Mouse (Mus musculus) CH12.LX (cell line): ENCODE measurements around the gene Spryd4. TPM values are rescaled to one million over a fixed set of nuclear protein-coding genes. Genes with fewer than 3 reads are reported as not detected.
"Not testable (repeated sequence)": the region's sequence is repeated elsewhere in the genome, so short reads cannot be mapped to it uniquely, and the experiment has no call there.

Experiments
- DNase-seq: peaks from one replicate; pipeline ENCODE4 v3.0.0-alpha.2; 2013; ENCODE audit errors: extremely low read depth
- H3K27ac ChIP-seq: 2 replicates; pipeline ENCODE4 v1.5.1; 2012; ENCODE audit warnings: low read depth, mild to moderate bottlenecking, control low read depth, moderate library complexity; ENCODE audit not compliant: insufficient read depth
- H3K27me3 ChIP-seq: replicated peaks from 2 replicates; pipeline ENCODE3; 2012; ENCODE audit warnings: inconsistent platforms
- H3K36me3 ChIP-seq, 2 experiments: replicated peaks in 1 of 2; 2 replicates each; pipeline versions ENCODE3 to v1.6.1; 2012; ENCODE audit warnings: inconsistent platforms in 1 of 2, low read length in 1 of 2, mild to moderate bottlenecking in 1 of 2, mixed read lengths in 1 of 2, moderate library complexity in 1 of 2; ENCODE audit not compliant: control insufficient read depth in 1 of 2, insufficient read depth in 1 of 2
- H3K4me1 ChIP-seq, 2 experiments: 2 replicates each; pipeline ENCODE4 v1.6.1; 2012; ENCODE audit warnings: inconsistent platforms in 1 of 2, moderate library complexity in 1 of 2; ENCODE audit not compliant: insufficient read depth in 2 of 2, control insufficient read depth in 1 of 2
- H3K4me2 ChIP-seq: 2 replicates; pipeline ENCODE4 v1.6.1; 2012; ENCODE audit warnings: low read depth, mild to moderate bottlenecking, control low read depth; ENCODE audit not compliant: poor library complexity, insufficient read depth, severe bottlenecking
- H3K4me3 ChIP-seq, 3 experiments: fragments of 150-350 bp in 1 of 3; sonication (generic) in 1 of 3; replicated peaks in 1 of 3; 2 replicates each; pipeline versions ENCODE3 to v1.5.1; 2011 to 2012; ENCODE audit warnings: low read depth in 2 of 3, low read length in 2 of 3, mild to moderate bottlenecking in 2 of 3, moderate library complexity in 2 of 3, control low read depth in 1 of 3, improper control_type of control experiment in 1 of 3, inconsistent platforms in 1 of 3, mixed read lengths in 1 of 3; ENCODE audit not compliant: poor library complexity in 1 of 3
- H3K79me2 ChIP-seq: replicated peaks from 2 replicates; pipeline ENCODE4 v1.6.1; 2012; ENCODE audit warnings: mild to moderate bottlenecking, moderate library complexity; ENCODE audit not compliant: control insufficient read depth, poor library complexity, insufficient read depth, severe bottlenecking; ENCODE audit errors: extremely low read depth
- H3K9ac ChIP-seq: 2 replicates; pipeline ENCODE4 v1.6.1; 2012; ENCODE audit warnings: low read depth, mild to moderate bottlenecking, control low read depth, moderate library complexity; ENCODE audit not compliant: insufficient read depth
- H3K9me3 ChIP-seq: replicated peaks from 2 replicates; pipeline ENCODE3; 2012; ENCODE audit warnings: low read length, inconsistent platforms, mixed read lengths
- E2F4 ChIP-seq: IDR thresholded peaks from 2 replicates; pipeline ENCODE4 v1.6.1; 2011; ENCODE audit warnings: low read depth, low read length, improper control_type of control experiment; ENCODE audit not compliant: insufficient replicate concordance
- HCFC1 ChIP-seq: IDR thresholded peaks from 2 replicates; pipeline ENCODE4 v1.6.1; 2012; ENCODE audit warnings: low read depth, mild to moderate bottlenecking, inconsistent platforms, low read length, improper control_type of control experiment
- KAT2A ChIP-seq: IDR thresholded peaks from 2 replicates; pipeline ENCODE4 v1.6.1; 2012; ENCODE audit warnings: low read length, improper control_type of control experiment, inconsistent platforms; ENCODE audit not compliant: insufficient replicate concordance
- MAX ChIP-seq: IDR thresholded peaks from 2 replicates; pipeline ENCODE4 v1.6.1; 2011; ENCODE audit warnings: low read length, improper control_type of control experiment
- MAZ ChIP-seq: IDR thresholded peaks from 2 replicates; pipeline ENCODE4 v1.6.1; 2012; ENCODE audit warnings: low read depth, mild to moderate bottlenecking, inconsistent platforms, low read length, improper control_type of control experiment, moderate library complexity
- MXI1 ChIP-seq: IDR thresholded peaks from 2 replicates; pipeline ENCODE4 v1.6.1; 2011; ENCODE audit warnings: mild to moderate bottlenecking, low read depth, low read length, improper control_type of control experiment
- MYC ChIP-seq: IDR thresholded peaks from 2 replicates; pipeline ENCODE4 v1.6.1; 2011; ENCODE audit warnings: low read depth, mild to moderate bottlenecking, improper control_type of control experiment, low read length
- NELFE ChIP-seq: IDR thresholded peaks from 2 replicates; pipeline ENCODE4 v1.6.1; 2011; ENCODE audit warnings: low read depth, low read length, improper control_type of control experiment
- PAX5 ChIP-seq: IDR thresholded peaks from 2 replicates; pipeline ENCODE4 v1.6.1; 2012; ENCODE audit warnings: low read length, inconsistent platforms, mixed read lengths
- POLR2AphosphoS2 ChIP-seq: IDR thresholded peaks from 2 replicates; pipeline ENCODE4 v1.6.1; 2011; ENCODE audit warnings: low read depth, low read length, improper control_type of control experiment
- RAD21 ChIP-seq: IDR thresholded peaks from 2 replicates; pipeline ENCODE4 v1.6.1; 2011; ENCODE audit warnings: low read depth, mild to moderate bottlenecking, low read length, improper control_type of control experiment, moderate library complexity
- RCOR1 ChIP-seq: conservative IDR thresholded peaks from 2 replicates; pipeline ENCODE4 v1.6.1; 2012; ENCODE audit warnings: low read depth, mild to moderate bottlenecking, inconsistent platforms, low read length, improper control_type of control experiment
- SIN3A ChIP-seq: IDR thresholded peaks from 2 replicates; pipeline ENCODE4 v1.6.1; 2012; ENCODE audit warnings: low read length, improper control_type of control experiment, inconsistent platforms
- SMC3 ChIP-seq: IDR thresholded peaks from 2 replicates; pipeline ENCODE4 v1.6.1; 2011; ENCODE audit warnings: low read depth, low read length, improper control_type of control experiment
- TCF12 ChIP-seq: IDR thresholded peaks from 2 replicates; pipeline ENCODE4 v1.6.1; 2014; ENCODE audit warnings: low read depth, mild to moderate bottlenecking, inconsistent platforms, low read length, improper control_type of control experiment
- UBTF ChIP-seq: IDR thresholded peaks from 2 replicates; pipeline ENCODE4 v1.6.1; 2012; ENCODE audit warnings: low read depth, mild to moderate bottlenecking, inconsistent platforms, low read length, improper control_type of control experiment, moderate library complexity
- USF2 ChIP-seq: conservative IDR thresholded peaks from 2 replicates; pipeline ENCODE4 v1.6.1; 2011; ENCODE audit warnings: low read depth, low read length, improper control_type of control experiment
- ZC3H11A ChIP-seq: IDR thresholded peaks from 2 replicates; pipeline ENCODE4 v1.6.1; 2012; ENCODE audit warnings: low read depth, mild to moderate bottlenecking, inconsistent platforms, low read length, improper control_type of control experiment
- ZKSCAN1 ChIP-seq: IDR thresholded peaks from 2 replicates; pipeline ENCODE4 v1.6.1; 2012; ENCODE audit warnings: low read depth, inconsistent platforms, low read length, improper control_type of control experiment, borderline replicate concordance
- ZNF384 ChIP-seq: IDR thresholded peaks from 2 replicates; pipeline ENCODE4 v1.6.1; 2012; ENCODE audit warnings: low read depth, low read length, improper control_type of control experiment, inconsistent platforms
- dilution Hi-C: fragments of 300-500 bp; cut with MboI; formaldehyde crosslinking; loops from 2 replicates; pipeline ENCODE4 v1.14.3; 2020; ENCODE audit warnings: low sequenced_read_pairs; ENCODE audit not compliant: extremely low pct_unique_long_range_greater_than_20kb, extremely low pct_ligation_motif_present
- in situ Hi-C: fragments of 300-500 bp; cut with MboI; formaldehyde crosslinking; loops from 3 replicates; pipeline ENCODE4 v1.14.3; 2019; ENCODE audit warnings: low sequenced_read_pairs, low pct_ligation_motif_present, low pct_unique_long_range_greater_than_20kb, mixed read lengths
- polyA plus RNA-seq: library from polyadenylated mRNA; unstranded; fragments of >175 nt; gene quantifications from 2 replicates; pipeline ENCODE4 v1.2.1, GENCODE M21; 2012; ENCODE audit warnings: low read depth; ENCODE audit not compliant: insufficient read length
- total RNA-seq, 2 experiments: library from RNA; depleted of rRNA; stranded (reverse); fragments of 300-350 nt in 1 of 2; fragments of >200 nt in 1 of 2; gene quantifications; 2 replicates each; pipeline ENCODE4 v1.2.3; 2012 to 2014

Spryd4 gene
- total and polyA plus RNA-seq, 3 experiments, result 24.2 to 50.2 (median 38.6) TPM

GRCm38 (mm10) chr10:128175302-128175701 lies 36.3 kb downstream of the Spryd4 start:
- Histone ChIP-seq H3K36me3 (no peaks in the 10 kb centered on the region), H3K79me2 (peaks cover 7% of the 10 kb centered on the region; the same call in 1 of the 2 replicates), H3K27ac (no peak overlapping the region), H3K4me1 (peaks cover 3 to 27% of the 10 kb centered on the region in 2 experiments; a peak in 3 of 4 replicates), H3K9ac (peak overlapping the region; percentile 58), H3K4me3 (peak overlapping the region; percentile 63 to 91 (median 72)), H3K4me2 (peak overlapping the region; percentile 76), H3K9me3 (no peaks in the 10 kb centered on the region), H3K27me3 (no peaks in the 10 kb centered on the region)
- no peak for DNase-seq
- in situ Hi-C loops (loop anchor here (25.0 kb wide), 1 partner anchor 238 kb away; no protein-coding TSS in a partner anchor), dilution Hi-C loops (no loop called here)
- TF ChIP-seq MAZ (no peak), TCF12 (no peak), SIN3A (peak; percentile 33; the same call in 1 of the 2 replicates), PAX5 (no peak), SMC3 (no peak), UBTF (no peak), ZNF384 (no peak), ZC3H11A (no peak), RAD21 (no peak), HCFC1 (no peak), RCOR1 (no peak), POLR2AphosphoS2 (no peak), USF2 (no peak), ZKSCAN1 (no peak), MXI1 (peak; percentile 87), NELFE (no peak), E2F4 (no peak), MYC (peak; percentile 83), KAT2A (no peak), MAX (peak; percentile 84)

DNA sequence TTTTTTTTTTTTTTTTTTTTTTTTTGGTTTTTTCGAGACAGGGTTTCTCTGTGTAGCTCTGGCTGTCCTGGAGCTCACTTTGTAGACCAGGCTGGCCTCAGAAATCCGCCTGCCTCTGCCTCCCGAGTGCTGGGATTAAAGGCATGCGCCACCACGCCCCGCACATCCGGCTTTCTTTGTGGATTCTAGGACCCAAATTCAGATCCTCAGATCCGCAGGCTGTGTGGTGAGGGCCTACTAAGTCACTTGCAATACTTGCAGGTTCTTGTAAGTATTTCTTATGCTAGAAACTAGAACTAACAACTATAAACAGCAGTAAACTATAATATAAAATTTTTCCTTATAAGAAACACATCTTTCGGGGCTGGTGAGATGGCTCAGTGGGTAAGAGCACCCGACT lies 40.3 kb downstream of the Spryd4 start:
- H3K9ac ChIP-seq, H3K79me2 ChIP-seq, H3K4me2 ChIP-seq, H3K9me3 ChIP-seq, DNase-seq, H3K4me3 ChIP-seq, H3K27me3 ChIP-seq, H3K36me3 ChIP-seq, in situ Hi-C loops, dilution Hi-C loops, H3K27ac ChIP-seq: not testable (repeated sequence)
- H3K4me1 ChIP-seq, result peaks cover 3 to 23% of the 10 kb centered on the region in 2 experiments; a peak in 3 of 4 replicates
